Mouse (Mus musculus) midbrain, embryonic 10.5 days (tissue): Measurements from ENCODE around the gene Utrn. TPM values are rescaled to one million over a fixed set of nuclear protein-coding genes. Genes with fewer than 3 reads are reported as not detected.

Source experiments
- DNase-seq: peaks from one replicate; pipeline ENCODE4 v3.0.0-alpha.2; 2017; ENCODE audit warnings: low spot score
- H3K27ac ChIP-seq: fragments of 300-500 bp; sonication (generic); replicated peaks from 2 replicates; pipeline ENCODE4 v1.5.1; 2016; ENCODE audit warnings: mild to moderate bottlenecking
- H3K27me3 ChIP-seq: fragments of 300-500 bp; sonication (generic); 2 replicates; pipeline ENCODE4 v1.6.1; 2016; ENCODE audit warnings: low read depth, mild to moderate bottlenecking; ENCODE audit not compliant: poor library complexity, severe bottlenecking
- H3K36me3 ChIP-seq: fragments of 300-500 bp; sonication (generic); 2 replicates; pipeline ENCODE4 v1.6.1; 2016; ENCODE audit warnings: mild to moderate bottlenecking, moderate library complexity
- H3K4me1 ChIP-seq: fragments of 300-500 bp; sonication (generic); 2 replicates; pipeline ENCODE4 v1.6.1; 2016
- H3K4me3 ChIP-seq: fragments of 300-500 bp; sonication (generic); 2 replicates; pipeline ENCODE4 v1.5.1; 2016; ENCODE audit warnings: mild to moderate bottlenecking, moderate library complexity
- H3K9me3 ChIP-seq: fragments of 300-500 bp; sonication (generic); replicated peaks from 2 replicates; pipeline ENCODE4 v1.6.1; 2016; ENCODE audit warnings: mild to moderate bottlenecking
- WGBS: fragments of 180-500 bp; shearing (Covaris S2); methylation state at CpG from one replicate; pipeline ENCODE4 v1.1.7; 2016; 5-methylcytosine and 5-hydroxymethylcytosine counted together
- polyA plus RNA-seq: library from polyadenylated mRNA; unstranded; fragments of >200 nt; fragmentation: Nextera tagmentation; extraction: Ambion mirVana; gene quantifications from 2 replicates; pipeline ENCODE4 v1.2.1, GENCODE M21; 2016

Utrn gene
- polyA plus RNA-seq, 1 experiment from 2014 or later = 38.8 TPM

DNA sequence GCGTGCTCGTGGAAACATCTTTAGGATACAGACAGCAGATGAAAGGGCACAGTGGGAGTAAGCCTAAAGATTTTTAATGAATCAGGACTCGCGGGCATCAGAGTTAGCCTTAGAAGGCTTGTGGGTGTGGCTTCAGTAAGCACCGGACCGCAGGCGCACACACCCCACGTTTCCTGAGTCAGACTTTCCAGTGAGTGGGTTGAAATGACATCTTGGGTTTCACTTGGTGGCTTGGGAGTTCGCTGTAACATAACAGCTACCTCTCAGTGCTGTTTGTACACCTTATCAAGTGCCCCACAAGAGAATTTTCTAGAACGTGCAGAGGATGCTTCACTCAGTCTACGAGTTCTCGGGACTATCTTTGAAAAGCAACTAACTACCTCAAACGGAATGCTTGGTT, 19.2 kb upstream of the Utrn start:
- Histone ChIP-seq H3K36me3 (no peaks in the 10 kb centered on the region), H3K27me3 (no peaks in the 10 kb centered on the region), H3K4me3 (no peak overlapping the region), H3K9me3 (no peaks in the 10 kb centered on the region), H3K27ac (no peak overlapping the region), H3K4me1 (peaks cover 5% of the 10 kb centered on the region)
- no peak for DNase-seq
- WGBS = 87% methylated on average over 13 of the region's 13 CpGs

- Histone ChIP-seq H3K4me1 (peaks cover 5% of the 10 kb centered on the region), H3K36me3 (no peaks in the 10 kb centered on the region), H3K4me3 (no peak overlapping the region), H3K9me3 (no peaks in the 10 kb centered on the region), H3K27ac (no peak overlapping the region), H3K27me3 (no peaks in the 10 kb centered on the region)
- DNase-seq = no peak
- 72% methylated on average over 2 of the region's 2 CpGs for WGBS
These were observed 18.6 kb upstream of the Utrn start for GRCm38 (mm10) chr10:12887792-12888191.

DNA sequence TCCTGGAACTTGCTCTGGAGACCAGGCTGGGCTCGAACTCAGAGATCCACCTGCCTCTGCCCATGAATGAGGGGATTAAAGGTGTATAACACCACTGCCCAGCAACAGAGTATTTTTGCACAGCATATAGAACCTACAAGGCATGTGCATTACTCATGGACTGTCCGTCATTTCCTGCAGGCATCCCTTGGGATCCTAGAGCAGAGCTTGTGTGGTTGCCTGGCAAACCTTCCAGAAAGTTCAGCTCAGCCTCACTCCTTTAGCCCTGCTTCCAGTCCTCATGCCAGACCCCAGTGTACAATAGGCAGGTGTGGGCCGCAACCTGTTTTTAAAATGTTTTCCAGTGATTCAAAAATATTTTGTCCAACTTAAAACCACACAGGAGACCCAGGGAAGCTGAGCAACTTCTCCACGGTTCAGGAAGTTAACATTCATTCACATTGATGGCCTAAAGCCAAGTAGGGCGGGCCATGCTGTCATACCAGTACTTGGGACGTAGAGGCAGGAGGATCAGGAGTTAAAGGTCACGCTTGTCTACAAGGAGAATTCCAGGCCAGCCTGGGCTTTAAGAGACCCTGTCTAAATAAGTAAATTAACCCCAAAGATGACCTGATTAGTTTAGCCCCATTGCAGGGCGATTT, 15.3 kb upstream of the Utrn start:
- no peak overlapping the region for H3K27ac ChIP-seq
- DNase-seq = no peak
- WGBS = 68% methylated on average over 8 of the region's 8 CpGs
- no peaks in the 10 kb centered on the region for H3K36me3 ChIP-seq
- no peaks in the 10 kb centered on the region for H3K27me3 ChIP-seq
- no peaks in the 10 kb centered on the region for H3K9me3 ChIP-seq
- peaks cover 9% of the 10 kb centered on the region for H3K4me1 ChIP-seq
- H3K4me3 ChIP-seq = no peak overlapping the region

DNA sequence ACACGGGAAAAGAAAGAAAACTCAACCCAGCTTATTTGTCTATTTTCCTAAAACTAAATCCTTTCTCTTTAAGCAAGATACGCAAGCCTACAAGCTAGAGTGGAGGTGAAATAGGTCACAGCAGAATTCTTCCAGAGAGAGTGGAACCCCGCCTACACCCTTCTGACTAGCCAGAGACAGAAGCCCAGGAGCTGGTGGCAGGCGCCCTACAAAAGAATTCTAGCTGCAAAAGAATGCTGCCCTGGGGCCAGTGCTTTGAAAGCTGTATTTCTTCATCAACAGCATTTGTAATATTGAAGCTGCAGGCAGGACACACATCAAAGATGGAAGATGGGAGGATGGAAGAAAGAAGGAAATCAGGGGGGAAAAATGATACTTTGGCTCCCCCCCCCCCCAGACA, 12.7 kb upstream of the Utrn start:
- peaks cover 21% of the 10 kb centered on the region for H3K4me1 ChIP-seq
- H3K4me3 ChIP-seq = no peak overlapping the region
- WGBS = 90% methylated on average over 4 of the region's 4 CpGs
- 0 out of 2 replicates have a peak, but pooled peaks cover 3% of the 10 kb centered on the region for H3K27me3 ChIP-seq
- DNase-seq = no peak
- H3K36me3 ChIP-seq = no peaks in the 10 kb centered on the region
- no peaks in the 10 kb centered on the region for H3K9me3 ChIP-seq
- H3K27ac ChIP-seq = no peak overlapping the region

GRCm38 (mm10) chr10:12879313-12879695, 10.1 kb upstream of the Utrn start:
- Histone ChIP-seq H3K27ac (peak overlapping the region; percentile 86), H3K4me1 (peaks cover 16% of the 10 kb centered on the region), H3K9me3 (no peaks in the 10 kb centered on the region), H3K27me3 (0 out of 2 replicates have a peak, but pooled peaks cover 3% of the 10 kb centered on the region), H3K4me3 (peak overlapping the region; percentile 46), H3K36me3 (no peaks in the 10 kb centered on the region)
- peak; percentile 50 for DNase-seq
- WGBS = 4% methylated on average over 3 of the region's 3 CpGs

GRCm38 (mm10) chr10:12878661-12879312, 9.6 kb upstream of the Utrn start:
- H3K36me3 ChIP-seq = no peaks in the 10 kb centered on the region
- WGBS = 2% methylated on average over 14 of the region's 14 CpGs
- H3K9me3 ChIP-seq = no peaks in the 10 kb centered on the region
- H3K4me3 ChIP-seq = peak overlapping the region; percentile 46
- peak; percentile 78 for DNase-seq
- 0 out of 2 replicates have a peak, but pooled peaks cover 3% of the 10 kb centered on the region for H3K27me3 ChIP-seq
- peaks cover 16% of the 10 kb centered on the region for H3K4me1 ChIP-seq
- H3K27ac ChIP-seq = peak overlapping the region; percentile 86

- no peak overlapping the region for H3K27ac ChIP-seq
- 88% methylated on average over 3 of the region's 3 CpGs for WGBS
- 0 out of 2 replicates have a peak, but pooled peaks cover 3% of the 10 kb centered on the region for H3K27me3 ChIP-seq
- no peak overlapping the region for H3K4me3 ChIP-seq
- H3K9me3 ChIP-seq = no peaks in the 10 kb centered on the region
- DNase-seq = no peak
- no peaks in the 10 kb centered on the region for H3K36me3 ChIP-seq
- H3K4me1 ChIP-seq = peaks cover 16% of the 10 kb centered on the region
These were observed 7.3 kb upstream of the Utrn start for GRCm38 (mm10) chr10:12876426-12876825.

- DNase-seq = no peak
- Histone ChIP-seq H3K36me3 (no peaks in the 10 kb centered on the region), H3K27ac (no peak overlapping the region), H3K4me1 (peaks cover 16% of the 10 kb centered on the region), H3K4me3 (no peak overlapping the region), H3K27me3 (0 out of 2 replicates have a peak, but pooled peaks cover 8% of the 10 kb centered on the region), H3K9me3 (no peaks in the 10 kb centered on the region)
- WGBS = 96% methylated on average over 4 of the region's 4 CpGs
These were observed 6.2 kb upstream of the Utrn start for GRCm38 (mm10) chr10:12875410-12875809.

DNA sequence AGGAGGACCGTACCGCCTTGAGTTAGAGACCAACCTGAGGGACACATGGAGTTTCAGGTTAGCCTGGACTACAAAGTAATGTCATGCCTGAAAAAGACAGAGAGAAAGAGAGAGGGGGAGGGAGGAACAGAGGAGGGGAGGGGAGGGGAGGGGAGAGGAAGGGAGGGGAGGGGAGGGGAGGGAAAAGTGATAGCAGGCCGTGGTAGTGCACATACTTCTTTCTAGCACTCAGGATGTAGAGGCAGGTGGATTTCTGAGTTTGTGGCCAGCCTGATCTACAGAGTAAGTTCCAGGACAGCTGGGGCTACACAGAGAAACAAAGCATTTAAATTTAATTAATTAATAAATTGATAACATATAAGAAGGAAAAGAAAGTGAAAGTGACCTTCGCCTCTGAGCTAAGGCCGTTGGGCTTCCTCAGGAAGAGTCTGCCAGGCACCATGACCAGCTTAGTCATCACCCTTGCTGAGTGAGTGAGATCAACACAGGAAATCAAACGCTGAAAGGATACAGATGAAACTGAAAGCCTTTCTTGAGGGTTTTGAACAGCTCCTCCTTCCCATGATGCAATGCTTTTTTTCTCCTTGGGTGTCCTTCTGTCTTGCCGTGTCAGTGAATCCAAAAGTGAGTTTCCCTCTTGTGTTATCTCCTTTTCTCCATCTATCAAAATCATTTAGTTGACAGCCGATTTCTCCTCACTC, 5.6 kb upstream of the Utrn start:
- H3K27ac ChIP-seq = no peak overlapping the region
- H3K36me3 ChIP-seq = no peaks in the 10 kb centered on the region
- WGBS = 77% methylated on average over 8 of the region's 8 CpGs
- DNase-seq = no peak
- no peaks in the 10 kb centered on the region for H3K9me3 ChIP-seq
- peaks cover 17% of the 10 kb centered on the region for H3K4me1 ChIP-seq
- 0 out of 2 replicates have a peak, but pooled peaks cover 8% of the 10 kb centered on the region for H3K27me3 ChIP-seq
- no peak overlapping the region for H3K4me3 ChIP-seq

DNA sequence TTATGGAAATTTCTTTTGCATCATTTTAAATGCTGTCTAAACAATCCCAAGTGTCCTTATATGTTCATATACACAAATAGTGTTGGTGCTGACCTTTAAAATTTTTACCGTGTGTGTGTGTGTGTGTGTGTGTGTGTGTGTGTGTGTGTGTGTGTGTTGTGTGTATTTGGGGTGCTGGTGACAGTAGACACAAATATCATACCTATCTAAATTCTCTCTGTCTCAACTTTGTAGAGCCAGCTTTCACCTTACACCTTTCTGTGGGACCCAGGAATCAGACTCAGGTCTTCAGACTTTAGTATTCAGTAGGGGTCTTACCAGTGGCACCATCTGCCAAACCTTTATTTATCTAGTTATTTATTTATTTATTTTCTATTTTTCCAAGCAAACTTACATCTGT, 681 bp upstream of the Utrn start:
- no peaks in the 10 kb centered on the region for H3K9me3 ChIP-seq
- H3K27me3 ChIP-seq = 0 out of 2 replicates have a peak, but pooled peaks cover 4% of the 10 kb centered on the region
- H3K36me3 ChIP-seq = no peaks in the 10 kb centered on the region
- peak overlapping the region; percentile 99 for H3K27ac ChIP-seq
- DNase-seq = no peak
- WGBS = 41% methylated on average over 1 of the region's 1 CpGs
- peaks cover 26% of the 10 kb centered on the region for H3K4me1 ChIP-seq
- H3K4me3 ChIP-seq = peak overlapping the region; percentile 83

DNA sequence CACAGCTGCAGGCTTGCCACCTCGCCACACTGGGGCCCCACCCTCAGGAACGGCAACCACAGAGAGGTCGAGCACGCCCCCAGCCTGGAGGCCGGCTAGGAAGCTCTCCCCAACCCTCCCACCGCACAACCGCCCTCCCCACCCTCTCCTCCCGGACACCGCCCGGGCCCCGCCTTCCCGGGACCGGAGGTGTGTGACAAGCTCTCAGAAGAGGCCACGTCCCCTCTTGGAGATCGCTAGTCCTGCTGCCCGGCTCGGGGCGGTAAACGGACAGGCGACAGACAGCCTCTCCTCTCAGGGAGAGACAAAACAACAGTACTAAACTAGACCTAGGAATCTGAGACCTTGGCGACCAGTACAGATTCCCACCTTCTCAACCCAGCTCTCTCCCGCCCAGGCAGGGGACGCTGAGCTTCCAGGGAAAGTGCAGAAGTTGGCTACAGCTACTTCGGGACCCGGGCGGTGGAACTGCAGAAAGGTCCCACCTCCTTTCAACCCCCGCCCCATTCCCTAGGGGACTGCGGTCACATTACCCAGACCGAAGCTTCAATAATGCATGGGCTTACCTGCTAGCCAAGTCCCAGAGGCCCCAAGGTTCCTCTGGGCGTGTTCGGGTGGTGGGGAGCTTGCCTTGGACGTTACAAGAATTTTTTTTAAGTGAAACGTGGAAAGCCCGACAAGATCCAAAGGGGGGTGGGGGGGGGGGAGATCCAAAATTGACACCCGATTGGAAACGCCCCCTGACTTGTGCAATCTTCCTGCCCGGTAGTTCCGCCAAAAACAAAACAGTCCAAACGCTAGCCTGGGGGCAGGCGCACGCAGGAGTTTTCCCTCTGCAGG, 756 bp downstream of the Utrn start:
- H3K4me3 ChIP-seq = peak overlapping the region; percentile 83
- peak; percentile 78 for DNase-seq
- peaks cover 26% of the 10 kb centered on the region for H3K4me1 ChIP-seq
- WGBS = under 1% methylated on average over 41 of the region's 41 CpGs
- no peaks in the 10 kb centered on the region for H3K9me3 ChIP-seq
- H3K36me3 ChIP-seq = no peaks in the 10 kb centered on the region
- peak overlapping the region; percentile 99 for H3K27ac ChIP-seq
- 0 out of 2 replicates have a peak, but pooled peaks cover 4% of the 10 kb centered on the region for H3K27me3 ChIP-seq

GRCm38 (mm10) chr10:12867733-12868188, 1.4 kb downstream of the Utrn start:
- WGBS = 0% methylated on average over 12 of the region's 12 CpGs
- no peak for DNase-seq
- Histone ChIP-seq H3K27me3 (0 out of 2 replicates have a peak, but pooled peaks cover 4% of the 10 kb centered on the region), H3K4me3 (peak overlapping the region; percentile 83), H3K36me3 (no peaks in the 10 kb centered on the region), H3K27ac (peak overlapping the region; percentile 99), H3K4me1 (peaks cover 26% of the 10 kb centered on the region), H3K9me3 (no peaks in the 10 kb centered on the region)
